Mouse (Mus musculus) retina, embryonic 14.5 days (tissue): Measurements from ENCODE around the gene Erich4.

Experiments used
- DNase-seq: peaks from one replicate; pipeline ENCODE4 v3.0.0-alpha.2; 2015; ENCODE audit warnings: low spot score

Gene Erich4

DNA sequence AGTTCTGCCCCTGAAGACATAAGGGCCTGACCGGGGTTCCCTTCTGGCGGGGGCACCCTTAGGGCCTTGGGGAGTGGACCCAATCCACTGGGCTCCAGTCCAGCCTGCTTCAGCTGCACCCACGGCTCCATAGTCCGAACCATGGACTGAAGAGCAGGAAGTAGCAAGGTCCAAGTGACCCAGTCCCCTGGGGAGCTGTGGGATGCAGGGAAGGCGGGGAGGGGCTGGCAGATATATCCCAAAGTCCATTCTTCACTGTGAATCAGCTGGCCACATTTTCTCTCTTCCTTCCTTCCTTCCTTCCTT lies at the start of gene Erich4:
Gene Erich4, minus strand, starts transcription at position 187 of the 306 bp plus-strand sequence.
- no peak for DNase-seq

DNA sequence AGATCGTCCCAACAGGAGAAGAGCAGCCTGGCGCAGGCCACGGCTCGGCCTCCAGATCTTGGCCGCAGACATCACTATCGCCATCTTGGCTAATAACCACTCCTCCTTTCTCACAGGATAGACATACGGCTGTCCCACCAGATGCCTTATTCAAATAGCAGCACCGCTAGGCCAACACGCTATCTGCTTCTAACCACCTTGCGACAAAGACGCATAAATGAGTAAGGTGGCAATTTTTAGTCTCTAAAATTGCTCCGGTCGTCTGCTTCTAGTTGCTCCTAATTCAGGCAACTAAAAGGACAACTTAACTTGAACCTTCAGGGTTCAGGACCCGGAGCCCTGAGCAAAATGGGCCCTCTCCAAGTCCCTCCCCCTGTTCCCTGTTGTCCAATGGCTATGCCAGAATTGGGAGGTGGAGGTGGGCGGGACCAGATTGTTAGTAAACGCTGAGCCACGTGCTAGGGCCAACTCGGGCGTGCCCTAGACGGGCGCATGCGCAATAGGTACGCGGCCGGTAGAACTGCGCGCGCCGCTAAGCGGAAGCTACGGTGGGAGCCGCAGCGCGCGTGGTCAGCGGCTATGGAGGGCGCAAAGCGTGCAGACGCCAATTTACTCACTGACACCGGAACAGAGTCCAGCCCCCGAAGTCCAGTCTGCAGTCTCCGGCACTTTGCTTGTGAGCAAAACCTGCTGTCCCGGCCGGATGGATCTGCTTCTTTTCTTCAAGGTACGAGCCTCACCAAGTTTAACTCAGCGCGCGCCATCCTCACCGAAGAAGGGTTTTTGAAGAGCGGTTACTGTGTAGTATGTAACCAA lies 43.2 kb upstream of the Erich4 start, which contains the start of the genes Bckdha and Exosc5:
Gene Bckdha, minus strand, starts transcription at position 325 of the 816 bp plus-strand sequence.
Gene Exosc5, plus strand, starts transcription at position 508 of the 816 bp plus-strand sequence.
- peak; percentile 100 for DNase-seq

DNA sequence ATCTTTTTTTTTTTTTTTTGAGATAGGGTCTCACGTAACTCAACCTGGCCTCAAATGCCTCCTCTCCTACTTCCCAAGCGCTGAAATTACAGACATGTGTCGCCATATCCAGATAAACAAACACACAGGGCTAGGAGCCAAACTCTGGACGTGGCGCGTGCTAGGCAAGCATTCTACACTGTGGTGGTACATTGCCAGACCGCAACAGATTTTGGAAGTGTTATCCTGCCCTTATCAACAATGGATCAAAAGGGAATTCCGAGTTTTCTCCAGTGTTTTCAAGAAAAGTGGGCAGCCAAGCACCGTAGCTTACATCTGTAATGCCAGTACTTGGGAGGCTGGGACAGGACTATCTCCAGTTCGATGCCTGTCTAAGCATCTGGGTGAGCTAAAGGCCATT lies 42.1 kb upstream of the Erich4 start:
- no peak for DNase-seq

DNA sequence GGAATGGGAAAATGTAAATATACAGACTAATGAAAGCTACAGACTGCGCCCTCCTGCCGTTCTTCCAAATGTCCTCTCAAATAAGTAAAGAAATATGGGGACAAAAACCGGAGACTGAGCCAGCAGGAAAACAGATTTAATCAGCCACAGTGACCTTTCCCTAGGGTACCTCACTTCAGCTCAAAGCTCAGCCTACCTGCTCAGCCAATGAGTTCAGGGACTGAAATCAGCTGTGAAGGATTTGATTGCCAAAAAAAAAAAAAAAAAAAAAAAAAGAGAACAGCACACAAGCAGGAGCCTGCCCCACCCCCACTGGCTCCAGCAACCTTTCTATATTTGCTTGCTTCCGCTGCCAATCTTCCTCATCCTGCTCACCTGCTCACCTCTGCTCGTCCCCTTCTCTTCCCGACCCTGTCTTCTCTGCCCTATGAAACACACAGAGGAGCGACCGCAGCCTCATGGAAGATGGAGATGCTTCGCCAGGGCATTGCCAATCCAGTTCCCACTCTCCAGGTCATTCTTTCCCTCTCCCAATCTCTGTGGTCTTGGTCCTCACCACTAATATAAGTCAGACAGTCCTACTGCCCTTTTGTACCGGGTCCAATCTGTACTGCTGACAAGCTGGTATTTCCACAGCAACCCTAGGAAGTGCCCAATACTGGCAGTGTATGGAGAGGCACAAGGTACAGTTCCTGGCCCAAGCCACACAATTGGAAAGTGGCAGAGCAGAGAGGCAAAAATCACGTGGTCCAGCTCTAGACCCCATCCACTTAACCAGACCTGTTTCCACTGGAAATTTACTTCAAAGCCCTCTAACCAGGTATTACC lies 40.1 kb upstream of the Erich4 start:
- no peak for DNase-seq

DNA sequence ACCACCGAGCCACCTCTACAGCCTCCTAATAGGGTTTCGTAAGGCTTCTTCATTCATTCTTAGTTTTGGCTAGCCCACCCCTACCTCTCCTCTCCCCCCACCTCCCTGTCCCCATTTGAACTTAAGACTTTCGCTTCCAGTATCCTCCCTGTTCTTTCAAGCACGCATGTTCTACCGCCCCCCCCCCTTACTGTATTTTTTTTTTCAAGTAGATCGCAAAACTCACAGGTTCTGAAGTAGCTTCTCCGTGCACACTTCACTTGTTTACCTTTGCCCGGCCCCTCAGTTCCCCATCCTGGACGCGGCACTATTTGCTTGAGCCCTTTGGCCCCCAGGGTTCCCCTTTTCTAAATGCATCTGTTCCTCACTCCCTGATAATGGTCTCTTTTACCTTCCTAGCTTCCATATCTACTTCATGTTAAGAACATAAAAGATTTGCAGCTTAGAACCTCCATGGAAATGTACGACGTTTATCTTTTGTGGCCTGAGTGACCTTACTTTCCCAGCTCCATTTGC lies 36.6 kb upstream of the Erich4 start:
- no peak for DNase-seq

DNA sequence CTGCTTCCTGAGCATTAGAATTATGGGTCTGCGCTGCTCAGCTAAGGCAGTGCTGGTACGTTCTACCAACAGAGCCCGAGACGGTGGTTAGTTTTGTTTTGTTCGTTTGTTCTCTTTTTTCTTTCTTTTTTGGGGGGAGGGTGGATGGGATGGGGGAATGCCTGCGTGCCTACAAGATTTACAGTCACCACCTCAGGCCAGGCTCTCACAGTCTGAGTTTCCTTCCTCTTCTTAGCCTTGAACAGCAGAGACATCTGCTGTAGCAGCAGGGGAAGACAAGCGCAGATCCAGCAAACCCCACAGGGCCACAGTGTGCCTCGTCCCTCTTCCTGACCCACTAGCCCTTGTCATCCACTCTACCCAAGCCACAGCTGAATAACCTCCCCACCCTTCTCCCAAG lies 35.6 kb upstream of the Erich4 start:
- DNase-seq = no peak

DNA sequence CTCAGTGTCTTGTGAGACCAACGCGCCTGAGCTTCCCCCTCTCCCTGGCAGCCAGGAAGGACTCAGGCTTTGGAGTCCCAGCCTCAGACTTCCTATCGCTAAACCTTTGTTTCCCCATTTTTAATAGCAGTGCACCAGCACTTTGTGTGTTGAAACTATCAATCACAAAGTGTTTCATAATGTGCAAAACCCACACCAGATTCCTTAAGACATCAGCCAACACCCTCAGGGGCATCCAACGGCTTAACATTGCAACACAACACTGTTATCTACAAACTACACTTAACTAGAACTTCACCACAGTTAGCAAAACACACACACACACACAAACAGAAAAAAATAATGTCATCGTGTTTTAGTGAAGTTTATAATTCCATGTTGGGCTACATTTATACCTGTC lies 34.1 kb upstream of the Erich4 start:
- no peak for DNase-seq

DNA sequence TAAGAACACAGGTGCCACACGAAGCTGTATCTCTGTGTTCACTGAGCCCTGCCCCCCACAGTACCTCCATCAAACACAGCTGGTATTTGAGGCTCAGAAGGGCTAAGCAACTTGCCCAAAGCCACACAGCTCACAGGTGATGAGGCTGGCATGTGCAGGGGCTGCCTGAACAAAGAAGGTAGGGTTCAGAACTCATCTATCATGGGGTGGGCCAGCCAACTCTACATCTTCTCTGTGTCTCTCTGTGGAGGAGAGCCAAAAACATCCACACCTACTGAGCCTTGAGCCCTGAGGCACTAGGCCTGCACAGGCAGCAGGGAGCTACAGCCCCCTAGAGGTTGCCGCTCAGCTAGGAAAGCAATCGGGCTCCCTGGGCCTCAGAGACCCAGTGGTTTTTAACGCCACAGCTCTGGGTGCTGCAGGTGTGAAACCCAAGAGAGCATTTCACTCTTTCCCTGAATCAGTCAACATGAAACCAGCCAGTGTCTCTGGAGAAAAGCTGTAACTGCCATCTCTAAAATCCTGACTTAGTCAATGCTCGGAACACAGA lies 32.0 kb upstream of the Erich4 start:
- no peak for DNase-seq

DNA sequence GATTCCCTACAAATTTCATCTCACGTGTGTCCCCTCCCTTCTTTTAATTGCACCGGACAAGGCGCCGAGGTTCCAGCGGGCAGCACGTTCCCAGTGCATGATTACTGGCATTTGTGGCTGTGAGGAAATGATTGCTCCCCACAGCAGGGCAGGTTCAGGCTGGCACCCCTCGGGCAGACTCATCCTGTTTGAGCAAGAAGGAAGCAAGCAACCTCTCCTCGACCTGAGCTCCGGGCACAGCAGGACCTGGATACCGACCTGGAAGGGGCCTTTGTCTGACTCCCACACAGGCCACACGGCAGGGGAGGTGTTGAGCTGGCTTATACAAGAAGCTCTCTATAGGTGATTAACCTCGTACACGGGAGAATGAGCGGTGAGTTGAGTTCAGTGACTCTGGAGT lies 29.4 kb upstream of the Erich4 start:
- DNase-seq = no peak

DNA sequence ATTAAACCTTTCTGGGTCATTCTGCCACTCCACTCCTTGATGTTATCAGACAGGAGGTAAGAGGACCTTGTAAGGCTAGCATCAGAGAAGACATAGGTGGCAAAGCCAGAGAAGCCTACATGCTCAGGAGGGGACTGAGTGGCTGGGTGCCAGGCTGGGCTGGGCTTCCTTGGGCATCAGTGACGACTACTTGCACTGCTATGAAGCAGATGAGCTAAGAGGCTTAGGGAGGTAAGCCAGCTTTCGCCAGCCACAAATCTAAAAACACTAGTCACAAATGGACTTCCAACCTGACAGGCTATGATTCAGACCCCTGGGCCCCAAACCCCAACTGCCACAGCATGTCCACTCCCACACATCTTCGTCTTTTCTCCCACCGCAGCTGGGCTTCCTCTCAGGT lies 28.9 kb upstream of the Erich4 start:
- no peak for DNase-seq

DNA sequence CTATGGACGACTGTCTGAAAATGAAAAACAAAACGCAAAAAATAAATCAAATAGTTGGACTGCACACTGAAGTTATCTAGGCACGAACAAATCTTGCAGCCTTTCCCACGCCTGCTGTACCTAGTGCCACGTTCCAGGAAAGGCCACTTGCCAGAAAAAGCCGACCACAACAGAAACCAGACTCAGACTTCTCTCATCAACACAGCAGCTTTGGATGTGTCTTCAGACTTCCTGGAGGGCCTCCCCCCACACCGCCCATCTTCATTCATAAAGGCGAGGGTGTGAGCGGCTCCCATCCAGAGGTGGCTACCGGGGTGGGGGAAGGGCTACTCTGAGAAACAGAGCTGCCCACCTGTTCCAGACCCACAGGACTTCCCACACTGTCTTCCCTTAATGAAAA lies 28.4 kb upstream of the Erich4 start:
- no peak for DNase-seq

DNA sequence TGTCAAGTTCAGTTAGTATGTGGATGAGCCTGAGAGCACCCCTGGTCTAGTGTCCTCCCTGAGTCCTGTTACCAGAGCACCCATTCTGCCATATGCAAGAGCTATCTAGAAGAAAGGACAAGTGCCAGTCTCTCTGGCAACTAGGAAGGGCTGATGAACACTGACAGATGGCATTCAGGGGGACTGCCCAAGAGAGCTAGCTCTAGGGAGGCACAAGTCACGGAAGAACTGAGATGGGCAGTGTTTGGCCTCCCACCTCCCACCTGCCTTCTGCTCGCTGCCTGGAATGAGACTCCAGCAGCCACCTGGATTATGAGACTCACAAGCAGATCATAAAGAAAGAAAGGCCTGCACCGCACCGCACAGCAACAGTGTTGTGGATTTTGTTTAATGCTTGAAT lies 24.1 kb upstream of the Erich4 start:
- no peak for DNase-seq

DNA sequence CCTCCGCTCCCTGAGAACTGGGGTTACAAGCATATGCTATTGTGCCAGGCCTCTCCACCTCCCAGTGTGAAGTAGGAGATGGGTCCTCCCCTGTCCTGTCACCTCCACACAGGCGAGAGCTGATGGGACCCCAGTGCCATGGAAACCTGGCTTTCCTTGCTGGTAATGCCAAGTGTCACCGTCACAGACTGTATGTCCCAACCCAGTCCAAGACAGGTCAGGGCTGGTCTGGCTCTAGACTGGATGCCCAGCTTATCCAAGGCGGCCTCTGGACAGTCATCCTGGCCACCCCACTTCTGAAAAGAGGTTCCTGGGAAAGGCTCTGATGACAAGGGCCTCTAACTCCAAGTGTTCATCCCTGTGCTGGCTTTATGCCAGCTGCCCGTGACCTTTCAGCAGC lies 21.4 kb upstream of the Erich4 start:
- DNase-seq = no peak

DNA sequence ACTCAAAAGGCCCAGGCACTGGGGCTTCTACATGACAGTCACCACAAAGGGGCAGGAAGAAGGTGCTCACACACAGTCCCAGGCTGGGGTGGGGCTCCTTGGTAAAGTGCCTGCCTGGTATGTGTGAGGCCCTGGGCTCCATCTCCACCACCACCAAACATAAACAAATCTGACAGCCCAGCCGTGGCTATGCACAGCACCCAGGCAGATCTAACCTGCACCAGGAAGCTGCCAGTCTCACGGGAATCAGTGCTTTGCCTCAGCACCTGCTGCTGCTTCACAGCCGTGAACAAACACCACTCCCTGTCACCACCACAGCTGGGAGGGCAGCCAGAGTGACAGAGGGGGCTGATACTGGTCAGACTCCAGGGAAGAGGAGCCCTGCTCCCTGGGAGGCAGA lies 20.7 kb upstream of the Erich4 start:
- no peak for DNase-seq

DNA sequence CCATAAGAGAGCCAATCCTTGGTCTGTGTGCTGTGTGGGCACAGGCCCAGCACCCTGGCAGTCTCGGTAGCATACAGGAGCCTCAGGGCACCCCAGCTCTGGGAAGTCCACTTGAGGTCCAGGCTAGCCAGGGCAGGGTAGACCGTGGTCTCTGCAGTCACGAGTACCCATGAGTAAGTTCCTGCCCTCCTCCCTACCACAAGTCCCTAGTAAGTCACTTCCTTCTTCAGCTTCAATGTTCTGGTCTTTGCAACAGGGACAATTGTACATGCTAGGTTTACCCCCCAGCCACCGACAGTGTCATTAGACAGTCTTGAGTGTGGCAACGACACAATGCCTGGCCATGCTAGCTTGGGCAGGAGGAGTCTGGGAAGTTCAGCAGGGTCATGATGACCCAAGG lies 17.0 kb upstream of the Erich4 start:
- DNase-seq = no peak

DNA sequence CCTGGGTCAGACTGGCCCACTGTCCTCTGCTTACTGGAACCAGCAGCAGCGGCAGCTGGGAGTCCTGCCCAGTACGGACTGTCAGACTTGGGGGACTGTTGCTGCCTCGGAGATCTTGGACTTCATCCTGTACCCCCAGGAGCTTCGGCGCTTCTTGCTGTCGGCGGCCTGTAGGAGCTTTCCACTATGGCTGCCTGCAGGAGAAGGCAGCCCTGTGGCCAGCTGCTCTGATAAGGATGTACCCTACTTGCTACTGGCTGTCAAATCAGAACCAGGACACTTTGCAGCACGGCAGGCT lies 12.6 kb upstream of the Erich4 start:
- no peak for DNase-seq

DNA sequence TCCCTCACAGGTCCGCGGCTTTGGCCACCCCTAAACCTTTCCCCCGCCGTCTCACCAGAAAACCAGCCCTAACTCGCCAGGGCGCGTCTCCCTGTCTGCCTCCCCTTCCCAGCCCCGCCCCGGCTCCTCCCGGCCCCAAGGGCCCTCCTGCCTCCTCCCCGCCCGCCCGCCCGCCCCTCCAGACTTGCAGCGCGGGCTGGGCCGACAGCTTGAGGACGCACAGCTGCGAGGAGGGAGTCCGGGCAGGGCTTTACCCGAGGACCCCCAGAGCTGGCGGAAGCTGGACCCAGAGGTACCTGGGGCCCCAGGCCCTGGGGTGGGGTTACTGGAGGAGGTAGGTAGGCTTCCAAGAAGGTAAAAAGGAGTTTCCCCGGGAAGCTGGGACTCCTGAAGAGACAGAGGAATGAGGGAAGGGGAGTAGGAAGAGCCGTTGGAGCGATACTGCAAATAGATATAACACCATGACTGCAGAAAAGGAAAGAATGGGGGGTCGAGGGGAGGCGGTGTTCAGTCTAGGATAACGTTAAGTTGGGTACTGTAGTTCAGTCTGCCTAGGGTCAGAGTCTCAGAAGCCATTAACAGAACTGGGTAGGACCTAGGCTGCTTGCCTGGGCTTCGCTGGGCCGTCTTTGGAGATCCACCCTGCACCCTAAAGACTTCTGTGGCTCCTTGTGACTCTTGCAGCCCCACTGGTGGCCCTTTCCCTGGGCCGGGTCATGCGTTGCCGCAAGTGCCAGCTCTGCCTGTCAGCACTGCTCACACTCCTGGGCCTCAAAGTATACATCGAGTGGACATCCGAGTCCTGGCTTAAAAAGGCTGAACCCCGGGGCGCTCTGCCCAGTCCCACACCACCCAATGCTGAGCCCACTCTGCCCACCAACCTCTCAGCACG lies 12.0 kb upstream of the Erich4 start:
- peak; percentile 45 for DNase-seq

DNA sequence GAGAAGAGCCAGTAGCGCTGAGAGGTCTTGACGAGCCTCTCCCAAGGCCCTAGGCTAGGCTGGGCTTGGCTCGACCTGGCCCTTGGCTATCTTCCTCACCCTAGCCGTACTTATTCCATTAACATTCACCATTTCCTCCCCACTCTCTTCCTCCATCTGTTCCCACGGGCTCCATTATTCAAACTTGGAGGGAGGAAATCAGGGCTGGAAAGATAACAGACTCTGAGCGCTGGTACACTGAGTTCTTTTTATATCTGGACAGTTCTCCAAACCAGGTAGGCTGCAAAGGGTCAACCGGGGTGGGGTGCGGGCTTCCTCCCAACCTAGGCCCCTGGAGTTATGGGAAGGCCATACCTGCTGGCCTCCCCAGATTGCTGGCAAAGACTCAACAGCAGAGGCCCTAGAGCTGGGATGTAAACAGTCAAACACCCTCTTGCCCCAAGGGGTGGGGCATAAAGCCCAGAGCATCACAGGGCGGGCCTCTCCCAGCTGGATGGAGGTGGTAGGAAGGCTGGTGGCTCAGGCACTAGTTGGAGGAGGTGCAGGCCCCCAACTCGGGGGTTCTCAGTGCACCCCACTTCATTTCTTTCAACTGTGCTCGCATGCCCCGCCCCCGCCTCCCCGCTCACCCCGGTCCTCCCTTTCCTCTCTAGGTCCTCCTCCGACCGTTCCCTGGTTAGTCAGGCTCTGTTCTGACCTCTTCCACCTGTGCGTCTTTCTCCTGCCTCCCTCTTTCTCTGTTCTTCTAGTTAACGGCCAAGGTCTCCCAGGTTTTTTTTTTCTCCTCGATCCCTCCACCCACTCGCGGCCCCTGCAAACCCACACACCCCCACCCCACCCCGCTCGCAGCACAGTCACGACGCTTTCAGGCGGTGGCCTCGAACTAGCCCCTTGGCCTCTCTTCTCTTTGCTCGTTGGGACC lies 11.1 kb upstream of the Erich4 start, which contains the start of gene B3gnt8:
Gene B3gnt8, plus strand, starts transcription at position 146 of the 922 bp plus-strand sequence.
- no peak for DNase-seq

DNA sequence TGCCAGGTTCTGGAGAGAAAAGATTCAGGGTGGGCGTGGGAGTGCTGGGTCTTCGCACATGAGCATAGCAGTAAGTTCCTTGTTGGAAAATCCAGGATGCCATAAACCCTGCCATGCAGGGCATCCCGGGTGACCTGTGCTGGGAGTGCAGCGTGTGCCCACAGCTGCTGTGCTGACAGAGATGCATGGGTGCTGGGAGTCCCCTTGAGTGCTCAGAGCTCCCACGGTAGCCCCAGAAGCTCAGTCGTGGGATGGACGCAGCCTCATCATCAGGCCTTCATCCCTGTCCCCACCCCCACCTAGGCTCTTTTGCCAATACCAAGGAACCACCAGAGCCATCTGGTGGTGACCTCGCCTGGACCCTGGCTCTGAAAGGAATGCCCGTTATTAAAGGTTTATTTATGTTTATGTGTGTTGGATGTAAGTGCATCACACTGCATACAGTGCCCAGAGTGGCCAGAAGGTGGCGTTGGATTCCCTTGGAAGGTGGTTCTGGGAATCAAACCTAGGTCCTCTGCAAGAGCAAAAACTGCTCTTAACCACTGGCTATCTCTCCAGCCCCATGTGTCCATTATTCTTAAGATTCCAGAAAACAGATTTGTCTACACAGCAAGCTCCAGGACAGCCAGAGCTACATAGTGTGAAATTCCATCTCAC lies 10.0 kb upstream of the Erich4 start:
- peak; percentile 35 for DNase-seq

DNA sequence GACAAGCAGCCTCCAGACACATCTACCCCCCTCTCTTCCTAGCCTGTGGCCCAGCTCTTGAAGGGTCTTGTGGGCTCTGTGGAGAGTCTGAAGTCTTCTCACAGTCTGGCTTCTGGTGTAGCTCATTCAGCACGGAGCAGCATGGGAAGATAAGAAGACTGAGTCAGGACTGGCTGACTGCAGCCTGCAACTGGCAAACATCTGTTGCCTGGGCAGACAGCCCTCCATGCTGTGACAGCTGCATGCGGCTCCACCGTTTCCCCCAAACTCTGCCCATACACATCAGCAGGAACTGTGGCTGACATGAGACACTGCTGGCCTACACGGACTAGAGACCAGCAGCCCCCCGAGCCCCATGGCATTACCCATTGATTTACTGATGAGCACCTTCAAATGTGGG lies 9.2 kb upstream of the Erich4 start:
- no peak for DNase-seq
